Mouse (Mus musculus) adrenal gland (tissue): Measurements from ENCODE around the gene Hadh.

Experiments
- intact Hi-C: fragments of 180-260 bp; cut with DNase I; formaldehyde crosslinking; loops from one replicate; pipeline ENCODE4 v1.15.1; 2025
- long read RNA-seq, 2 experiments: library from polyadenylated mRNA; unstranded; transcript quantifications; one replicate each; pipeline ENCODE4 v2.0.0; 2020; ENCODE audit warnings: borderline replicate concordance in 1 of 2; ENCODE audit not compliant: insufficient replicate concordance in 1 of 2

Hadh gene
- long read RNA-seq, experiment 1, transcript Hadh-201 (8 exons, 1,789 nt): major isoform, 265 of 282 reads
- long read RNA-seq, experiment 1, partial matches to known transcripts: 13 of 282 reads
- long read RNA-seq, experiment 1, other reads (novel, unspliced or antisense): 4 of 282 reads
- long read RNA-seq, experiment 2, transcript Hadh-201 (8 exons, 1,789 nt): major isoform, 324 of 345 reads
- long read RNA-seq, experiment 2, partial matches to known transcripts: 10 of 345 reads
- long read RNA-seq, experiment 2, other reads (novel, unspliced or antisense): 11 of 345 reads

DNA sequence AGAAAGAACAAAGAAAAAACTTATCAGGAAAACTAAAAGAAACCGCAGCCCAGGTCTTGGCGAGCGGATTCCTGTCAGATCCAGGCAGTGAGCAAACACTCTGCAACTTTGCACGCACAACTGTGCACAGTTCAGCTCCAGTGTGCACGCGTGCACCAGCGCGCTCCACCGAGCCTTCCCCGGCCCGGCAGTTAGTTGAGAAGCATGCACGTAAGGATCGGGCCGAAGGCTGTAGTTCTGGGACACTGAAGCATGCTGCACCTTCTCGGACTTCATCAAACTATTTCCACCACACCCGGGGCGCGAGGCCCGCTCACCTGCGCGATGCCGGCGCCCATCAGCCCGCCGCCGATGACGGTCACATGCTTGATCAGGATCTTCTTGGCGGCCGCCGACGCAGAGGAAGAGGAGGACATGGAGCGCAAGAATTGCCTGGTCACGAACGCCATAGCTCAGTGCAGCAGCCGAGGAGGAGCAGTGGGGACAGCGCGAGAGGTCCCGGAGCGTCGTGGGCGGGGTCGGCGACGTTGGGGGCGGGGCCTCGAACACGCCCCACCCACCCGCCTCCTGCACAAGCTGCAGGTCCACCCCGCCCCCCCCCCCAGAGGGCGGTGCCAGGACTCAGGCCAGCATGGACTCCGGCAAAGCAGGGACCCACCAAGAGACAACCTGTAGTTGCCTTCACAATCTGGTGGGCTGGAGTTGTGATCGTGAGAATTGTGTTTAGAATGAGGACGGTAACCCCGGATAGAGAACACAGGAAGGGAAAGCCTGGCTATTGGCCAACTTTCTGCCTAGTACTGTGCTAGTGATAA is at the start of gene Hadh:
Gene Hadh (minus strand): TSS at position 543 of the 815 bp plus-strand sequence.
- intact Hi-C loops: no loop called here

DNA sequence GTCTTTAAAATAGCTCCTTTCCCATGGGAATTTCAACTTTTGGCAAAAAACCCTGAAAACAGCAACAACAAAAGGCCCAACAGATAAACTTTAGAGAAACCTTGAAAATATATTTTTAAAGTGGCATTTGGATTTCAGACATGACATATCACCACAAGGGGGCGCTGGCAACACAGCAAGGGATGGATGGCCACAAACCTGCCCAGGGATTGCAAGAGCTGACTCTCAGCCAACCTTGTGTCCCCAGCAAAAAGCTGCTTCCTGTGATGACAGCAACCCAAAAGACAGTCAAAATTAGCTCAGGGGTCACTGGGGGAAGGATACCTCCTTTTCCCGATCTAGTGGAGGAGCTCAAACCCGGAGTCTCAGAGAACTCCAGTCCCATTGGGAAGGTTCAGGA is 48.3 kb upstream of the Hadh start:
- intact Hi-C loops: loop anchor here (2.0 kb wide), 1 partner anchor 205 kb away; no protein-coding TSS in a partner anchor

- intact Hi-C loops: no loop called here
Measured at GRCm38 (mm10) chr3:131318211-131318610, 46.3 kb upstream of the Hadh start.

DNA sequence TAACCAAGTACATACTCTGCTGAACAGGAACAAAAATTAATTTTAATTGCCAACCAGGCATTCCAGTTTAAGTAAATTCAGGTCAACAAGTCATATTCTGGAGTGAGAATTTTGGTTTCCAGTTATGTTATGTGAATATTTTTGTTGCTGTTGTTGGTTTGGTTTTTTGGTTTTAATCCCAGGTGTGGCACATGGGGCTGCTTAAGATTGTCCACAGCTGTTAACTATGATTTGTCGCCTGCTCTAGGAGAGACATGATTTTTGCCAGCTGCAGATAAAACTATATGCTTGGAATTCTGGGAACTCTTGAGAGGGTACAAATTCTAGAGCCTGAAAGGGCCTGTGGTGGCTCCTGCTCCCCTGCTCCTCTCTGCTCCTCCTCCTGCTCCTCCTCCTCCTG is 45.2 kb upstream of the Hadh start:
- intact Hi-C loops: no loop called here

DNA sequence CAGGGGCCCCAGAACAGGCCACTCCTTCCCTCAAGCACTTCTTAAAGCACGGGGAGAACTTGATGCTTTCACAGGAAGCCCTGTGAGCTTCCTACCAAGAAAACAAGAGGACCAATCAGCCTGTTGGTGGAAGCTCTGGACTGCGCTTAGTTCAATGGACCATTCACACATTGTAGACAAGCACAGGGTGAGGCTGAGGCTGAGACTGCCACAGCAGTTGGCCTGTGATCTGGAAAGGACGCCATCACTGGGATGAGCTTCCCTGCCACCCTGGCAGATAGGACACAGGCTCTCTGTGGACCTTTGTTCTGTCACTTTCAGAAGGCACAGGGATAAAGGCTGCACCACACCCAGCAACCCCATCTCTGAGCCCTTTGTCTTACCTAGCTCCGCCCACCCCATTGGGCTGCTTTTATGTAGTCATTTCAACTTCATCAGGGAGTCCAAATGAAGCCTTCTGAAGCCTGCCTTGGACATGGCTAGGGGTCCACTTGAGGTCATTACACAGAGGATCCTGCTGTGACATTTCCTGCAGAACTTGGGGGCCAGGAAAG is 44.1 kb upstream of the Hadh start:
- intact Hi-C loops: no loop called here

DNA sequence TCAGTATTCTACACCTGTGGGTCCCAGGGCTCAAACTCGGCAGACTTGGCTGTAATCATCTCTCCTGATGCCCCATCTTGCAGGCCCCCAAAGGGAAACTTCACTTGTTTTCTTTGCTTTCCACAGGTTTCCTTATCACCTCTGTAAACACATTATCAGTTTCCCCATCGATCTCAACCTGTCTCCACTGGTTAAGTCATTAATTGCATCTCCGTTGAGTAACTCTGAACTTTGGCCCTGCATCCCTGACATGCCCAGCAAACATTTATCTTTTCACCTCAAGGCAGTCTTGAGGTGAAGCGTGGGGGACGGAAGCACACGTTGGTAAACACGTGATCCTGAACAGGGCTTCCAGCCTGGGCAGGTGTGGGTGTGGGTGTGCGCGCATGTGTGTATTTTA is 40.4 kb upstream of the Hadh start:
- intact Hi-C loops: no loop called here

DNA sequence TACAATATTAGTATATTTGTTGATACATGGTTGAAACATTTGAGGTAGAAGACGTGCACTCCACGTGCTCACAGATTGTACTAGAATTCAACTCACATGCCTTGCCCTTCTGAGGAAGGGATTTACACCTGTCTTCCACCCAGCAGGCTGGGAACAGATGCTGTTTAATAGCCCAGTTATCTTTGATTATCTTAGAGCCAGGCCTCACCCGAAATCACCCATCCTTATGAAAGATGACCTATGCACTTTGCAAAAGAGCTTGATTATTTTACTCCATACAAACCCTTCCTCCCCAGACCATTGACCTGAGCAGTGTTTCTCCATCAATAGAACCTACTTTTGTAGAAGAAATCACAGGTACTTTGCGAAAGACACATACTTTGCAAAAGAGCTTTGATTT is 38.7 kb upstream of the Hadh start:
- intact Hi-C loops: no loop called here

GRCm38 (mm10) chr3:131307811-131308210 is 35.9 kb upstream of the Hadh start:
- intact Hi-C loops: no loop called here

DNA sequence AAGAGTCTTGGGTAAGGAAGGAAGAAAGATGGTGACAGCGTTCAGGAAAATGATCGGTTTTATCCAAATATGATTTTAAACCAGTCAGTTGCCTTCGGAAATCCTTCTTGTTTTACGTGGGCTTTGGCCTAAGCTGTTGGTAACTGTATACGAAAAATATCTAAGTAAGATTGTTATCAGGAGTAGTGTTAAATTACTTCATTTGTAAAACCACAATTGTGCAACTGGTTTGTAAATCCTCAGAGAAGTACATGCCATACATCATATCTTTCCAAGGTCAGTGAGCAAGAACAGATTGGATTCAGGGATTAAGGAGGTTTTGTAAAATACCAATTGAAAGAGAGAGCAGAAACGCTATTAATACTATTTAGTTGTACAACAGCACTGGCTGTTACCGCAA is 34.4 kb upstream of the Hadh start:
- intact Hi-C loops: no loop called here

DNA sequence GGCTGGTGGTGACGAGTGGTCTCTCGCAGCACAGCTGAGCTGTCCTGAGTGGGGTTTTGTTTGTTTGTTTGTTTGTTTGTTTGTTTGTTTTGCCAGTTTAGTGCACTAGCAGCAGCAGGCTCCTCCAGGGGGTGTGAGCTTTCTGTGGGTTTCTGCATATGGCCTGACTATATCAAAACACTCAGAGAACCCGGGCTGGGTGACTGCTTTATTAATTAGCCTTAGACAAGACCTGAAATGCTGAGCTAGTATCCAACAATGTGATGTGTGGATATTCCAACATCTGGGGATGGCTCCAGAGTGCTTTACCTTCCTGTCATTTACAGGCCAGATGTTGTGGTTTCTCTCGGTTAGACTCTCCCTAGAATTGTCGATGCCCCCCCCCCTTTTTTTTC is 31.4 kb upstream of the Hadh start:
- intact Hi-C loops: no loop called here

DNA sequence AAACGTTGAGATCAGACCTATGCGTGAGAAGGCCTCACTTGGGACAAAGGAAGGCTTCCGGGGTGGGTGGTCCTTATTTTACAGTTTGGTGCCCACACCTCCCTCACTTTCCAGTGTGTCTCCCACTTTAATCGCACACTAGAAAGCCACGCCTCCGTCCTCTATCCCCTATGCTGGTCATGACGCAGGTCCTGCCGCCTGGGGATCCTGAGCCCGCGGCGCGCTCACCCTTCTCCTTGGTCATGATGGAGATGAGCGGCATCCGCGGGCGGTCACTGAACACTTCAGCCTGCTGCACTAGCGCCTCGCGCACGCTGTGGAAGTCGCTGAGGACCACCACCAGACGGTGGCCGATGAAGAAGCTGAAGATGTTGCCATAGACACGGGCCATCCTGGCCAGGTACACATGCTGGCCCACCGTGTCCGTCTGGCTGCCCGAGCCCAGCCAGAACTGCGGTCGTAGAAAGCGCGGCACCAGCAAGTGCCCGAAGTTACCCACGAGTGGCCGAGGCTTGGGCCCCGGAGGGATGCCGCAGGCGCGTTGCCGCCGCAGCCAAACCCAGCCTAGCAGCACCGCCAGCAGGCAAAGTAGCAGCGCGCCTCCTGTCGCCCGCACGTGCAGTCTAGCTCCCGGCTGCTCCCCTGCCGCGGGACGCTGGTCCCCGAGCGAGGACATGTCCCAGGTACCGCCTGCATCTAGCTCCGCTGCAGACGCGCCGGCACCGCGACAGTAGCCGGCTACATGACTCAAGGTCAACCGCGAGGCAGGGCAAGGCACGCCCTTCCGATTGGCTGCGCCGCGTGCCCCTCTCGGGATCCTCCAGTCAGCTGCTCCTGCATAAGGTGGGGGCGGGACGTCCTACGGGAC is 30.8 kb upstream of the Hadh start, which contains the start of gene Cyp2u1:
Gene Cyp2u1 (minus strand): TSS at position 776 of the 868 bp plus-strand sequence.
- intact Hi-C loops: no loop called here

- intact Hi-C loops: no loop called here
Measured at GRCm38 (mm10) chr3:131299908-131300307, 28.0 kb upstream of the Hadh start.

DNA sequence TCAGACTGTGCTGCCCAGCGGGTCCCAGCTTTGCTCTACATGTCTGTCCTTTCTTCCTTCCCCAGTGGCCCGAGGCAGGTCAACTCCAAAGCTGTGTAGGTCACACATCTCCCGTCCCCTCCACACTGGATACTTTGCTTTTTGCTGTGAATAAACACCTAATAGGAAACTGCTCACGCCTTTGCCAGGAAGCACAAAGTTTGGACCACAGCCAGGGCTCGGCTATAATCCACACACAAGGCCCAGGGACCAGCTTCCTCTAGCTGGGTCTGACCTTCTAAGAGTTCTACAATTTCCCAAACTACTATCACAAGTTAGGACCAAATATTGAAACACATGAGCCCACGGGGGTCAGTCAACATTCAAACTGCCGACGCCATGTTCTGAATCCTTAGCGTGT is 27.2 kb upstream of the Hadh start:
- intact Hi-C loops: no loop called here

- intact Hi-C loops: no loop called here
Measured at GRCm38 (mm10) chr3:131296893-131297292, 25.0 kb upstream of the Hadh start.

DNA sequence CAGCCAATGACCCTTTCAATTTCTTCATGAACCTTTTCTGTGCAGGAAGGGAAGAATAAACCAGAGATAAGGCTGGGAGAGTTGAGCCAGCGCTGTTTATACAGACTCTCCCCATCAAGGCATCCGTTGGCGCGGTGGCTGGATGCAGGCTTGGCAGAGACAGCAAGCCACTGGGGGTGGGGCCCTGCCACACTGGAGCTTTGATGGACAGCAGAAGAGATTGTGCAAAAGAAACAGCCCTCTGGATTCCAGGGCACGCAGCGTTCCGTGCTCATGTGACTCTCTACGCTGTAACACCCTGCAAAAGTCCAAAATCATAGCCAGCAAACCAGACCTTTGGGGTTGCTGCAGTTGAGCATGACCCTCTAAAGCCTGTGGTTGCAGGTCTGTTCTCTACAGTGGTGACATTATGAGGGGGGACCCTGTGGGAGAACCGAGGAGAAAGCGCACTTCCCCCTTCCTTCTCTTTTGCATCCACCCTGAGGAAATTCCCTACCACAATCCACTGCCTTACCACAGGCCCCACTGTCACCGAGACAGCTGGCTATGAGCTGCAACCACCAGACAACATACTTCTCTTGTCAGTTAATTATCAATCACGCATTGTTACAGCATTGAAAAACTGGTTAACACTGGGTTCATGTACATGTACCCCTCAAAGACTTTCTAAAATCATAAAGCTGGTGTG is 23.8 kb upstream of the Hadh start:
- intact Hi-C loops: no loop called here

DNA sequence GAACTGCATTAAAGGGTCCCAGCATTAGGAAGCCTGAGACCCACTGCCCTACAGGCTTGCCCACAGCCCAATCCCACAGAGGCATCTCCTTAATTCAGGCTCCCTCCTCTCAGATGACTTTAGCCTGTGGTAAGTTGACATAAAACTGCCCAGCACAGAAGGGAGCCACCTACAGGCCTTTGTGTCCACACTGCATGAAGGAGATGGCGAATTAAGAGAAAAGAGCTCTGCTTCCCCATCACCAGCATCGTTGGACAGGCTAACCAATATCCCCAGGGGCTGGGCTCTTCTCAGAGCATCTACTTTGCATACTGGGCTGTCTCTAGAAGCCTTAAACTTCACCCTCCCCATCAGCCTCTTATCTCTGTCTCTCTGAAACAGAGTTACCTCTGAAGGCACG is 22.6 kb upstream of the Hadh start:
- intact Hi-C loops: no loop called here

DNA sequence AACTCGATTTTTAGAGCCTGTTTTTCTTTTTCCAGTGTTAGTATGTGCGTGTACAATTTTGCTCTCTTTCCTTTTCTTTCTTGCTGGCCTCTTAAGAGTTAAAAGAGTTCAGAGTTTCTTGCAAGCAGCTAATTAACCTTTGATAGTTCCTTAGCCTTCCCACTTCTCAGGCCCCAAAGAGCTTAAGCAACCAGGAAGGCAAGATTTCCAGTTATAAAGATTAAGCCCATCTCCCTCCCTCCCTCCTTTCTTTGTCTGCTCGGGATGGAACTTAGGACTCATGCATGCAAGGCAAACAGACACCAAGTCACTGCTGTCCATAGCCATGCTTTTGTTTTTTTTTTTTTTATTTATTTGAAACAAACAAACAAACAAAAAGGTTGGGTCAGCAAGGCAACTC is 21.1 kb upstream of the Hadh start:
- intact Hi-C loops: no loop called here

DNA sequence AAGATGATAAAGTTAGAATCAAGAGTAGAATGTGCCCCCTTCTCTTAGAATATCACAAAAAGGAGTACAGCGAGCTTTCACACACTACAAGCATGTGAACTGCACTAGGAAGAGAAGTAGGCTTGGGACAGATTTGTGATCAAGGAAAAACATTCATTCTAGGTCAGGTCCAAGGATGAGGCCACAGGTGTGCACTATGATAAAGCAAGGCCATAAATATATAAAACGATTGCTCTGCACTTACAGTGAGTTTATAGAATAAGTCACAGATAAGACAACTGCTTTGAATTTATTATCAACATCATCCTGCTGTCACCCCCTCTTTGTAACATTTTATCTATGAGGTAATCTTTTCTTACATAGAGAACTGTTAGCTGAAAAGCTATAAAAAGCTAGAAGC is 20.4 kb upstream of the Hadh start:
- intact Hi-C loops: no loop called here

DNA sequence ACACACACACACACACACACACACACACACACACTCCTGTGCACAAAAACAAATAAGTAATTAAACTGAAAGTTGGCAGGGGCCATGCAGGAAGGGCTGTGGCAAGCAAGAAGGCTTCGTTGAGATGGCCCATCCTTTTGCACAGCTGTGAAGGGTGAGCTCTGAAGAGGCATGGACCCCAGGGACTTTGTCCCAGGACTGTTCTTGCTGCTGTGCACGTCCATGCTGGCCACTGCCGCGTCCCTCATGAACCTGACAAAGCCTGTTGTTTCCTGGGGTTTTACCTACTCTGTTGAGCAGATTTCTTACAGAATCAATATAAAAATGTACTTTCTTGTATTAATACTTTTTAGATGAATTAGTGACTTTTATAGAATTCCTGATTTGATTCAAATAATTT is 20.0 kb upstream of the Hadh start:
- intact Hi-C loops: no loop called here

DNA sequence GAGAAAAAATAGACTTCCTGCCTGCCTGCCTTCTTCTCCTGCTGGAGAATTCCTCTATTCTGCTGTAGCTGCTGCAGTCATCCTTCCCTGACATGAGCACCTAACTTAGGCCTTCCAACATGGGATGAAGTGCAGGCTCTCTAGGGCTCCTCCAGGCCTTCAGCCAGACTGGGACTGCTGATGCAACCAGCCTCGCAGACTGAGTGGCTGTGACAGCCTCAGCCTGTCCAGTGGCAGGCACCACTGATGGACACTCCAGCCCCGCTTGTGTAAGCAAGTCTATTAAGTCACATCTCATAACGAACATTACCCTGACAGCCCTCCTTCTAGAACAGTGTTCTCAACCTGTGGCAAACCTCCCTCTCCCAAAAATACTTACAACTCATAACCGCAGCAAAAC is 2.2 kb upstream of the Hadh start:
- intact Hi-C loops: no loop called here
